Mouse (Mus musculus): ENCODE measurements around the gene Cct6b. TPM values are rescaled to one million over a fixed set of nuclear protein-coding genes. Genes with fewer than 3 reads are reported as not detected.
A peak's percentile ranks its signal among the peaks of the same experiment; 100 is the strongest.
"Not testable (repeated sequence)": the region's sequence is repeated elsewhere in the genome, so short reads cannot be mapped to it uniquely, and the experiment has no call there.

Gene Cct6b
- polyA plus RNA-seq, 1 experiment from 2014 or later: 0.46 TPM

GRCm38 (mm10) chr11:82719294-82719693 is 44.8 kb downstream of the Cct6b start:
- H3K4me3 ChIP-seq (replicated peaks; ENCODE audit: low read depth, low read length): no peak overlapping the region
- no peaks in the 10 kb centered on the region for H3K4me1 ChIP-seq (replicated peaks; ENCODE audit: insufficient read depth, low read length)
- H3K4me2 ChIP-seq (ENCODE audit: low read length): no peak overlapping the region
- no peak for DNase-seq (ENCODE audit: low spot score)
- 80% methylated on average over 12 of the region's 12 CpGs for WGBS
- H3K27ac ChIP-seq: no peak overlapping the region
- TF ChIP-seq CTCF (IDR thresholded peaks at IDR 0.05; ENCODE audit: low read depth): no peak
- H3K9me3 ChIP-seq (replicated peaks; ENCODE audit: low read length): no peaks in the 10 kb centered on the region
- H3K27me3 ChIP-seq (ENCODE audit: insufficient read depth, low read length): no peaks in the 10 kb centered on the region
- H3K36me3 ChIP-seq (ENCODE audit: insufficient read depth, low read length): no peaks in the 10 kb centered on the region
- H3K9ac ChIP-seq (ENCODE audit: low read depth, low read length): no peak overlapping the region
- no peak for ATAC-seq (replicated peaks; ENCODE audit: low FRiP score, low read depth)

- 87% methylated on average over 3 of the region's 3 CpGs for WGBS
Observed at GRCm38 (mm10) chr11:82712681-82713080, 51.4 kb downstream of the Cct6b start.

GRCm38 (mm10) chr11:82708934-82709333 is 55.2 kb downstream of the Cct6b start:
- no peak overlapping the region for H3K4me2 ChIP-seq (ENCODE audit: low read length)
- no peaks in the 10 kb centered on the region for H3K4me1 ChIP-seq (replicated peaks; ENCODE audit: insufficient read depth, low read length)
- H3K9me3 ChIP-seq (replicated peaks; ENCODE audit: low read length): no peaks in the 10 kb centered on the region
- H3K27me3 ChIP-seq (ENCODE audit: insufficient read depth, low read length): no peaks in the 10 kb centered on the region
- no peaks in the 10 kb centered on the region for H3K36me3 ChIP-seq (ENCODE audit: insufficient read depth, low read length)
- H3K4me3 ChIP-seq (replicated peaks; ENCODE audit: low read depth, low read length): no peak overlapping the region
- peak; percentile 46; the same call in 1 of the 2 replicates for TF ChIP-seq CTCF (IDR thresholded peaks at IDR 0.05; ENCODE audit: low read depth)
- DNase-seq (ENCODE audit: low spot score): no peak
- no peak for ATAC-seq (replicated peaks; ENCODE audit: low FRiP score, low read depth)
- no peak overlapping the region for H3K9ac ChIP-seq (ENCODE audit: low read depth, low read length)
- no peak overlapping the region for H3K27ac ChIP-seq
- WGBS: 71% methylated on average over 4 of the region's 4 CpGs

More at GRCm38 (mm10) chr11:82712681-82713080, 51.4 kb downstream of the Cct6b start:
- H3K9ac ChIP-seq (ENCODE audit: low read depth, low read length): no peak overlapping the region
- no peaks in the 10 kb centered on the region for H3K27me3 ChIP-seq (ENCODE audit: insufficient read depth, low read length)
- ATAC-seq (replicated peaks; ENCODE audit: low FRiP score, low read depth) (no peak), DNase-seq (ENCODE audit: low spot score) (no peak)
- no peaks in the 10 kb centered on the region for H3K9me3 ChIP-seq (replicated peaks; ENCODE audit: low read length)
- TF ChIP-seq CTCF (IDR thresholded peaks at IDR 0.05; ENCODE audit: low read depth): no peak
- H3K4me1 ChIP-seq (replicated peaks; ENCODE audit: insufficient read depth, low read length): no peaks in the 10 kb centered on the region
- no peak overlapping the region for H3K4me3 ChIP-seq (replicated peaks; ENCODE audit: low read depth, low read length)
- H3K4me2 ChIP-seq (ENCODE audit: low read length): no peak overlapping the region
- H3K27ac ChIP-seq: no peak overlapping the region
- H3K36me3 ChIP-seq (ENCODE audit: insufficient read depth, low read length): no peaks in the 10 kb centered on the region

GRCm38 (mm10) chr11:82705082-82705481 is 59.0 kb downstream of the Cct6b start:
- TF ChIP-seq CTCF (IDR thresholded peaks at IDR 0.05; ENCODE audit: low read depth): no peak
- Histone ChIP-seq H3K4me3 (replicated peaks; ENCODE audit: low read depth, low read length) (no peak overlapping the region), H3K4me2 (ENCODE audit: low read length) (no peak overlapping the region), H3K27me3 (ENCODE audit: insufficient read depth, low read length) (no peaks in the 10 kb centered on the region), H3K9me3 (replicated peaks; ENCODE audit: low read length) (no peaks in the 10 kb centered on the region), H3K36me3 (ENCODE audit: insufficient read depth, low read length) (no peaks in the 10 kb centered on the region), H3K4me1 (replicated peaks; ENCODE audit: insufficient read depth, low read length) (no peaks in the 10 kb centered on the region), H3K27ac (no peak overlapping the region), H3K9ac (ENCODE audit: low read depth, low read length) (no peak overlapping the region)
- 70% methylated on average over 6 of the region's 6 CpGs for whole genome bisulfite sequencing
- ATAC-seq (replicated peaks; ENCODE audit: low FRiP score, low read depth) (no peak), DNase-seq (ENCODE audit: low spot score) (no peak)

GRCm38 (mm10) chr11:82699865-82700410 is 64.2 kb downstream of the Cct6b start:
- Histone ChIP-seq H3K4me2 (ENCODE audit: low read length) (no peak overlapping the region), H3K27me3 (ENCODE audit: insufficient read depth, low read length) (no peaks in the 10 kb centered on the region), H3K4me1 (replicated peaks; ENCODE audit: insufficient read depth, low read length) (no peaks in the 10 kb centered on the region), H3K9me3 (replicated peaks; ENCODE audit: low read length) (no peaks in the 10 kb centered on the region), H3K27ac (no peak overlapping the region), H3K36me3 (ENCODE audit: insufficient read depth, low read length) (no peaks in the 10 kb centered on the region), H3K9ac (ENCODE audit: low read depth, low read length) (no peak overlapping the region), H3K4me3 (replicated peaks; ENCODE audit: low read depth, low read length) (no peak overlapping the region)
- TF ChIP-seq CTCF (IDR thresholded peaks at IDR 0.05; ENCODE audit: low read depth): no peak
- ATAC-seq (replicated peaks; ENCODE audit: low FRiP score, low read depth) (no peak), DNase-seq (ENCODE audit: low spot score) (no peak)
- WGBS: 49% methylated on average over 11 of the region's 11 CpGs

GRCm38 (mm10) chr11:82695930-82696329 is 68.2 kb downstream of the Cct6b start:
- no peaks in the 10 kb centered on the region for H3K4me1 ChIP-seq (replicated peaks; ENCODE audit: insufficient read depth, low read length)
- no peaks in the 10 kb centered on the region for H3K27me3 ChIP-seq (ENCODE audit: insufficient read depth, low read length)
- no peak for TF ChIP-seq CTCF (IDR thresholded peaks at IDR 0.05; ENCODE audit: low read depth)
- H3K9me3 ChIP-seq (replicated peaks; ENCODE audit: low read length): no peaks in the 10 kb centered on the region
- ATAC-seq (replicated peaks; ENCODE audit: low FRiP score, low read depth): no peak
- no peak for DNase-seq (ENCODE audit: low spot score)
- 32% methylated on average over 7 of the region's 7 CpGs for WGBS
- no peak overlapping the region for H3K9ac ChIP-seq (ENCODE audit: low read depth, low read length)
- no peak overlapping the region for H3K27ac ChIP-seq
- H3K36me3 ChIP-seq (ENCODE audit: insufficient read depth, low read length): no peaks in the 10 kb centered on the region
- no peak overlapping the region for H3K4me3 ChIP-seq (replicated peaks; ENCODE audit: low read depth, low read length)
- no peak overlapping the region for H3K4me2 ChIP-seq (ENCODE audit: low read length)

- not testable (repeated sequence) for H3K27ac ChIP-seq; H3K27me3 ChIP-seq (ENCODE audit: insufficient read depth, low read length); H3K4me1 ChIP-seq (replicated peaks; ENCODE audit: insufficient read depth, low read length); ATAC-seq (replicated peaks; ENCODE audit: low FRiP score, low read depth); H3K4me2 ChIP-seq (ENCODE audit: low read length); H3K9me3 ChIP-seq (replicated peaks; ENCODE audit: low read length); H3K36me3 ChIP-seq (ENCODE audit: insufficient read depth, low read length); H3K9ac ChIP-seq (ENCODE audit: low read depth, low read length); H3K4me3 ChIP-seq (replicated peaks; ENCODE audit: low read depth, low read length)
- peak; percentile 27 for DNase-seq (ENCODE audit: low spot score)
Observed at GRCm38 (mm10) chr11:82694947-82695346, 69.2 kb downstream of the Cct6b start.
